Mouse (Mus musculus): ENCODE data around the gene Gne.

Gne gene

GRCm38 (mm10) chr4:43993072-43993471 lies 90.9 kb downstream of the Gne start:
- H3K27me3 ChIP-seq (ENCODE audit: control insufficient read depth, insufficient read depth, low read length, poor library complexity, severe bottlenecking), result no peaks in the 10 kb centered on the region
- H3K36me3 ChIP-seq (ENCODE audit: control insufficient read depth, insufficient read depth, low read length, poor library complexity, severe bottlenecking), result no peaks in the 10 kb centered on the region
- no peak for DNase-seq (ENCODE audit: low read depth, low spot score)

- no peak for DNase-seq (ENCODE audit: low read depth, low spot score)
Observed at GRCm38 (mm10) chr4:43988976-43989375, 95.0 kb downstream of the Gne start.

GRCm38 (mm10) chr4:43984326-43984725 lies 99.7 kb downstream of the Gne start:
- H3K36me3 ChIP-seq (ENCODE audit: control insufficient read depth, insufficient read depth, low read length, poor library complexity, severe bottlenecking), result no peaks in the 10 kb centered on the region
- DNase-seq (ENCODE audit: low read depth, low spot score), result no peak
- H3K27me3 ChIP-seq (ENCODE audit: control insufficient read depth, insufficient read depth, low read length, poor library complexity, severe bottlenecking), result no peaks in the 10 kb centered on the region

More at GRCm38 (mm10) chr4:43988976-43989375, 95.0 kb downstream of the Gne start:
- H3K36me3 ChIP-seq (ENCODE audit: control insufficient read depth, insufficient read depth, low read length, poor library complexity, severe bottlenecking), result no peaks in the 10 kb centered on the region
- H3K27me3 ChIP-seq (ENCODE audit: control insufficient read depth, insufficient read depth, low read length, poor library complexity, severe bottlenecking), result no peaks in the 10 kb centered on the region

All from splenic B cell, adult 2 months (primary cell).